Mouse (Mus musculus): ENCODE results near the gene Taar4.

Taar4 gene

GRCm38 (mm10) chr10:24007034-24007433 lies 46.7 kb downstream of the Taar4 start:
- DNase-seq (ENCODE audit: low spot score in 2 of 2), result no peak

GRCm38 (mm10) chr10:24008143-24008542 lies 47.8 kb downstream of the Taar4 start:
- DNase-seq (ENCODE audit: low spot score in 2 of 2), result no peak
